Mouse (Mus musculus): ENCODE measurements around the gene Synpo2. TPM values are rescaled to one million over a fixed set of nuclear protein-coding genes. Genes with fewer than 3 reads are reported as not detected.

Gene Synpo2
- 1 to 10 TPM; 2.8 to 3.3 TPM for total RNA-seq (2021)

DNA sequence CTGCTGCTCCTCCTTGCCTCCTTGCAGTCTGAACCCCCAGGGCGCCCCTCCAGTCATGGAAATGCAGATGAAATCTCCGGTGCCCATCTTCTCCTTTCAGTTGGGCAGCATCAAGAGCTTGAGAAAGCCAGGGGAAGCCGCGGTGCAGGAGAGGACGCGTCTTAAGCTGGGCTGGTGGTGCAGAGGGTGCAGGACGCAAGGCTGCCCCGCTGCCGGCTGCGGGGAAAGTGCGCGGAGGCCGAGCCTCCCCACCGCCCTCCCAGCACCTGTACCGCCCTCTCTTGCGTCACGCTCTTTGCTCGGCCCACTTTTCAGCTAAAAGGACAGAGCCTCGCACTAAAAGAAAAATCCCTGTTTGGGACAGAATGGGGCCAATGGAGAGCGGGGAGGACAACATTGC, at the start of gene Synpo2:
TSS of gene Synpo2 (minus strand) at position 229 of the 400 bp plus-strand sequence.
- peak; percentile 20 to 37 for DNase-seq (ENCODE audit: extremely low spot score in 1 of 2, low spot score in 1 of 2)

DNA sequence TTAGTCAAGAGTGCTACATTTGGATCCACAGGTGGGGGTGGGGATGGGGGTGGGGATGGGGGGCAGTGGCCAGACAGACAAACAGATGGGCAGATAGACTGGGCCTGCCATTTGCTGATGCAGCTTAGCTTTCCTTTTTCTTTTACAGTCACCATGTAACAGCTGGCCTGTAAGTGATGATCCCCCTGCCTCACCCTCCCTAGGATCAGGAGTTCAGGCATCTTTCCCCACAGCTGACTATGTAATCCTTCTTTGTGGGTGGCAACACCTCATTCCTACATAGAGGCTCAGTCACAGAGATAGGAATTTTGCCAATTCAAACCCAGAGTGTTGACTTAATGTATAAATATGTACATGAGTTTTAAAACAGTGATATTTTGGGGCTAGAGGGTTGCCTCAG, 49.7 kb upstream of the Synpo2 start:
- no peak for DNase-seq (ENCODE audit: extremely low spot score in 1 of 2, low spot score in 1 of 2)

- DNase-seq (ENCODE audit: extremely low spot score in 1 of 2, low spot score in 1 of 2): no peak
Observed at GRCm38 (mm10) chr3:123284284-123284683, 48.3 kb upstream of the Synpo2 start.

- DNase-seq (ENCODE audit: extremely low spot score in 1 of 2, low spot score in 1 of 2): no peak
Observed at GRCm38 (mm10) chr3:123282866-123283615, 47.1 kb upstream of the Synpo2 start.

GRCm38 (mm10) chr3:123267741-123268201, 31.8 kb upstream of the Synpo2 start:
- peak in 1 of 2 experiments; percentile 56 for DNase-seq (ENCODE audit: extremely low spot score in 1 of 2, low spot score in 1 of 2)

DNA sequence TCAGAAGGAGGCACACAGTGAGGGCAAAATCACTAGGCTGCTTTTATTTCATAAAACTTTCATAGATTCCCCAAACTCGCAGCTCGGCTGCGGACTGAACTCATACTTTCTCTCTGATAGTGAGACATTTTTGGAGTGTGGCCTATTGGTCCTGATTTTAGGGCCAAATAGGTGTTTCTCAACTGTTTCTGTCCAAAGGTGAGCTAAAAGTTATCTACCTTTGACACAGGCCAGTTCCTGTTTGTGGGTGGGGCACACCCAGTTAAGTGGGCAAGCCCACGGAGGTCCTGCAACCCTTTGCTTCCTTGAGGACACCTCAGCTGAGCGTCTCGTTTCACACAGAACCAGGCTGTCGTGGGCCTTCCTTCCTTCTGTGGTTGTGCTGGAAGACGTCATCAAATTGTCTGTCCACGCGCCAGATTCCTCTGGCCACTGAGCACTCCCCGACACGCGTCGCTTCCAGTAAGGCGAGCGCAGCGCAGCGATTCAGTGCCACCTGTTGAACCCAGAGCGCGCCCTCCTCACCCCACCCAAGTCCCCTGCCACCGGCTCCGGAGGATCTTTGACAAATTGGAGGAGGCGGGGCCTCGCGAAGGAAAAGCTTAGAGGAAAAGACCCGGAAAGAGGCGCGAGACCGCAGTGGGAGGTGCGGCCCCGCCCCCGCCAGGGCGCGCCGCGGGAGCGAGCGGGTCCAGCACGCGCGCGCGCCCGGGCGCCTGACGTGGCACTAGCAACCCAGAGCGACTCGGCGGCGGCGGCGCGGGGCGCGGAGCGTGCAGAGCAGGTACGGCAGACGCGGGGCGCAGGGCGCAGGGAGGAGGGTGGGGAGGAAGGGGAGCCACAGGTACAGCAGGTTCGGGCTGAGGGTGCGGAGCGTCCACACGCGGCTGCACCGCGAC, 31.1 kb upstream of the Synpo2 start, which contains the start of gene Sec24d:
TSS of gene Sec24d (plus strand) at position 703 of the 899 bp plus-strand sequence.
- peak; percentile 66 to 79 for DNase-seq (ENCODE audit: extremely low spot score in 1 of 2, low spot score in 1 of 2)

DNA sequence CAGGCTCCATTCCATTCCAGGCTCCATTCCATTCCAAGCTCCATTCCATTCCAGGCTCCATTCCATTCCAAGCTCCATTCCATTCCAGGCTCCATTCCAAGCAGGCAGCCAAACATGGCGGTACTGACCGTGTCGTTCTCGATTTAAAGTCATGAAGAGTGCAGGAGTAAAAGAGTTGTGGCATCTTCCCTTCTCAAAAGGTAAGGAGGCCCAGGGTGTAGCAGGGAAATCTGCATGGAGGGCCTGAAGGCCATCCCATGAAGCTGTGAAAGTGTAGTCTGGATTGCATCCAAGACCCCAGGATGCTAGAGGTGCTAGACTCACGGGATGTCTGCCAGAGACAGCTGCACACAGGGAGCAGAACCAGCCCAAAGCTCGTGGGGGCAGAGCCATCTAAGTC, 28.8 kb upstream of the Synpo2 start:
- peak in 1 of 2 experiments; percentile 19 for DNase-seq (ENCODE audit: extremely low spot score in 1 of 2, low spot score in 1 of 2)

DNA sequence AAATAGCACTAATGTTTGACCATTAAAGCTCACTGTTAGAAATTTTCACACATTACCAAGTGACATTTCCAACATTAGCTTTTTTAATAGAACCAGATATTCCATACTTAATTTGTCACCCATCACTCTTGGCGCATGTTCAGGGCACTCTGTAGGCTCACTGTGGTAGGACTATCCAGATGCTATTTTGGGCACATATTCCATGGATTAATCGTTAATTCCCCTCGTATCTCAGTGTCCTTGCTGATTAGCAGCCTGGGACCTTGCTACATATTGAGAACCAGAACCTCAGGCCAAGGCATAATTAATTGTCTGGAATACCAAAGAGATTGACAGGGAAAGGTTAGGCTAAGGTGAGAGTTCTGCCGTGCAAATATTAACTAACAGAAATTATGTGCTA, 22.8 kb upstream of the Synpo2 start:
- no peak for DNase-seq (ENCODE audit: extremely low spot score in 1 of 2, low spot score in 1 of 2)

GRCm38 (mm10) chr3:123256181-123257101, 20.5 kb upstream of the Synpo2 start:
- DNase-seq (ENCODE audit: extremely low spot score in 1 of 2, low spot score in 1 of 2): no peak

GRCm38 (mm10) chr3:123245646-123246045, 9.7 kb upstream of the Synpo2 start:
- no peak for DNase-seq (ENCODE audit: extremely low spot score in 1 of 2, low spot score in 1 of 2)

- no peak for DNase-seq (ENCODE audit: extremely low spot score in 1 of 2, low spot score in 1 of 2)
Observed at GRCm38 (mm10) chr3:123244376-123244775, 8.4 kb upstream of the Synpo2 start.

DNA sequence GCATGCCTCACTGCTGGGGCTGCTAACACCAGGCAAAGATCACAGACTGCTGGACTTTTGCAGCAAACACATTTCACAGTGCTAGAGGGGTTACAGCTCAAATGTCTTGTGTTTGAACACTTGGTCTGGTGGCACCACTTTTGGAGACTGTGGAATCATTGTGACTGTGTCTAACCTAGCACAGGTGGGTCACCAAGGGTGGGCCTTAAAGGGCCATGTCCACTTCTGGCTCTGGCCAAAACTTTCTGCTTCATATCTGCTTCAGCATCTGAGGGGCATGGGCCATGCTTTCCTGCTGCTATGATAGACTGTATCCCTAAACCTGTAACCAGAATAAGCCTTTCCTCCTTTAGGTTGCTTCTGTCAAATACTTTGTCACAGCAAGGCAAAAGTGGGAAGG, 1.5 kb upstream of the Synpo2 start:
- DNase-seq (ENCODE audit: extremely low spot score in 1 of 2, low spot score in 1 of 2): no peak

- no peak for DNase-seq (ENCODE audit: extremely low spot score in 1 of 2, low spot score in 1 of 2)
Observed at GRCm38 (mm10) chr3:123237039-123237438, 1.1 kb upstream of the Synpo2 start.

GRCm38 (mm10) chr3:123235495-123235894, 454 bp downstream of the Synpo2 start:
- DNase-seq (ENCODE audit: extremely low spot score in 1 of 2, low spot score in 1 of 2): no peak

DNA sequence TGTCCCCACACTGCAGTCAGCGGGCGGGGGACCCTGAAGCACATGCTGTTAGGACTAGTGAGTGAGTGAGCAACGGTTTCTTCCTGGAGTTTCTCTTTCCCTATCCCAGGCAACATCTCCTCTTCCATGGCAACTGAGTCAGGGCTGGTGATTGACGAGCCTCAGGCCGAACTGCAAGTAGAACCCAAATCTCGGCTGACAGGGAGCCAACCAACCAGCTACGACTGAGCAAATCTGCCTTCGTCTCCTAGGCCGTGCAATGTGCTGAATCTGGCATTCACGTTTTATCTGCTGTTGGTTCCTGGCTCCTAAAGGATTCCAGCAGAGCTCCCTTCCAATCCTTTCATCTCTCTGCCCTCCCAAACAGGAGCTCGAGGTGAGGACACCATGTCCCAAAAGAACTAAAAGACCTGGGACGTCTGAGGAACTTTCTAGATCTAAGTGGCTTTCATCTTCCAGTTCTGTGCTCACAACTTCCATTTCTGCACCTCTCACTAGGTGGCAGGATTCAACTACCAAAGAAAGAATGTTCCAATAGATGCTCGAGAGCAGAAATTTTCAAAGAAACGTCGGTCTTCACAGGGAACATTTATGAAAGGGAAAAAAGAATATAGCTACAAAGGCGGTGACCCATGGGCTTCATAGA, 1.6 kb downstream of the Synpo2 start:
- DNase-seq (ENCODE audit: extremely low spot score in 1 of 2, low spot score in 1 of 2): peak in 1 of 2 experiments; percentile 33

DNA sequence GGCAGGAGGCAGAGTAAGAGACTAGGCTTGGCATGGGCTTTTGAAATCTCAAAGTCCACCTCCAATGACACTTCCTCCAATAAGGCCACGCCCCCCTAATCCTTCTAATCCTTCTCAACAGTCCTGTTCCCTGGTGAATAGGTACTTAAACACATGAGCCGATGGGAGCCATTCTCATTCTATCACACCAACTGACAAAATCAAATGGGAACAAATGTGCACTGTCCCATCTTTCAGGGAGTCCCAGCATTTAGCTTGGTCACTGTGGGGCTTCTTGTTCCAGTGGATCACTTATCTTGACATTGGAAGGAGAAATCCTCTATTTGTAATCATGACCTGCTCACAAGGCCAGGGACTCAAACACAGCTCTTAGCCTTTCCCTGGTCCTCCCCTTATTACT, 4.3 kb downstream of the Synpo2 start:
- DNase-seq (ENCODE audit: extremely low spot score in 1 of 2, low spot score in 1 of 2): no peak

- DNase-seq (ENCODE audit: extremely low spot score in 1 of 2, low spot score in 1 of 2): no peak
Observed at GRCm38 (mm10) chr3:123227276-123227675, 8.7 kb downstream of the Synpo2 start.

- DNase-seq (ENCODE audit: extremely low spot score in 1 of 2, low spot score in 1 of 2): no peak
Observed at GRCm38 (mm10) chr3:123218646-123219045, 17.3 kb downstream of the Synpo2 start.

DNA sequence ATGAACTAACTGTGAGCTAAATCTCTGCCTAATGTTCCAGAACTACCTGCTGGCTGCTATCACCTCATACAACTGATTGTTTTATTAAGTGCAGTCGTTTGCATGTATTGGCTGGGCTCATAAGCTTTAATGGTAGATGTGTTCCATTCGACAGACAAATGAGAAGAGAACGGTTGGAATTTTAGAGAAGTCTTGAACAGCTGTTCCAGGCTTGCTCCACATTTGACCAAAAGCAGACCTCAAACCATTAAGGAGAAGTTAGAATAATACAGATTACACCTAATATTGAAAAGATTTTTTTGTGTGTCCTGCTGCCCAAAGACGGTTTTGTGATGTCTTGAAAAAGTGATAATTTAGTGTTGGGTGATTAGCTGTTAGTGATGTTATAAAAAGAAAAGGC, 27.1 kb downstream of the Synpo2 start:
- DNase-seq (ENCODE audit: extremely low spot score in 1 of 2, low spot score in 1 of 2): no peak

GRCm38 (mm10) chr3:123207386-123207785, 28.6 kb downstream of the Synpo2 start:
- DNase-seq (ENCODE audit: extremely low spot score in 1 of 2, low spot score in 1 of 2): no peak
